Mouse (Mus musculus): ENCODE data around the gene Lancl1.

The Lancl1 gene

GRCm38 (mm10) chr1:67014205-67014604, 24.5 kb downstream of the Lancl1 start:
- no peak for DNase-seq

- no peak for DNase-seq
These were observed 28.2 kb downstream of the Lancl1 start for GRCm38 (mm10) chr1:67010520-67010919.

- DNase-seq = no peak
These were observed 35.0 kb downstream of the Lancl1 start for GRCm38 (mm10) chr1:67003699-67004098.

GRCm38 (mm10) chr1:67002226-67002625, 36.4 kb downstream of the Lancl1 start:
- no peak for DNase-seq

- no peak for DNase-seq
These were observed 37.3 kb downstream of the Lancl1 start for GRCm38 (mm10) chr1:67001367-67001766.

- DNase-seq = no peak
These were observed 38.2 kb downstream of the Lancl1 start for GRCm38 (mm10) chr1:67000484-67000883.

GRCm38 (mm10) chr1:66998601-66999000, 40.1 kb downstream of the Lancl1 start:
- no peak for DNase-seq

GRCm38 (mm10) chr1:66998188-66998587, 40.5 kb downstream of the Lancl1 start:
- no peak for DNase-seq

GRCm38 (mm10) chr1:66996819-66997218, 41.9 kb downstream of the Lancl1 start:
- no peak for DNase-seq

- no peak for DNase-seq
These were observed 45.9 kb downstream of the Lancl1 start for GRCm38 (mm10) chr1:66992764-66993163.

- no peak for DNase-seq
These were observed 51.0 kb downstream of the Lancl1 start for GRCm38 (mm10) chr1:66987558-66988190.

- no peak for DNase-seq
These were observed 52.8 kb downstream of the Lancl1 start for GRCm38 (mm10) chr1:66985906-66986305.

GRCm38 (mm10) chr1:66985129-66985698, 53.5 kb downstream of the Lancl1 start:
- DNase-seq = no peak

- DNase-seq = no peak
These were observed 58.5 kb downstream of the Lancl1 start for GRCm38 (mm10) chr1:66980129-66980528.

- DNase-seq = no peak
These were observed 63.2 kb downstream of the Lancl1 start for GRCm38 (mm10) chr1:66975456-66975855.

GRCm38 (mm10) chr1:66964857-66965256, 73.8 kb downstream of the Lancl1 start:
- no peak for DNase-seq

GRCm38 (mm10) chr1:66960536-66961243, 78.0 kb downstream of the Lancl1 start:
- DNase-seq = no peak

GRCm38 (mm10) chr1:66957361-66957760, 81.3 kb downstream of the Lancl1 start:
- DNase-seq = no peak

GRCm38 (mm10) chr1:66951086-66951485, 87.6 kb downstream of the Lancl1 start:
- DNase-seq = no peak
